Mouse (Mus musculus) C2C12 (cell line): ENCODE results near the gene Bloc1s3.

Experiments used
- CEBPB ChIP-seq: IDR thresholded peaks from one replicate; pipeline ENCODE4 v1.6.1; 2011; ENCODE audit warnings: low read depth, mild to moderate bottlenecking, control low read depth, moderate library complexity
- CTCF ChIP-seq: IDR thresholded peaks from one replicate; pipeline ENCODE4 v1.5.1; 2011; ENCODE audit not compliant: control insufficient read depth, insufficient read depth, insufficient read length
- FOSL1 ChIP-seq: IDR thresholded peaks from one replicate; pipeline ENCODE4 v1.8.0; 2011; ENCODE audit warnings: mild to moderate bottlenecking, low read length; ENCODE audit not compliant: poor library complexity, insufficient read depth, severe bottlenecking
- MAX ChIP-seq: IDR thresholded peaks from one replicate; pipeline ENCODE4 v1.6.1; 2011; ENCODE audit warnings: mild to moderate bottlenecking, control low read depth
- MYOD1 ChIP-seq: IDR thresholded peaks from one replicate; pipeline ENCODE4 v1.6.1; 2011; ENCODE audit warnings: low read depth; ENCODE audit not compliant: control insufficient read depth, insufficient read length
- MYOG ChIP-seq: IDR thresholded peaks from one replicate; pipeline ENCODE4 v1.6.1; 2011; ENCODE audit not compliant: control insufficient read depth, insufficient read length; ENCODE audit errors: extremely low read depth
- USF1 ChIP-seq: IDR thresholded peaks from one replicate; pipeline ENCODE4 v1.6.1; 2011; ENCODE audit warnings: low read depth, mild to moderate bottlenecking, control low read depth, moderate library complexity

- TF ChIP-seq CTCF (no peak), MYOG (no peak), CEBPB (no peak), MAX (no peak), USF1 (no peak), MYOD1 (no peak), FOSL1 (no peak)
Observed at GRCm38 (mm10) chr7:19469404-19469803, 38.8 kb downstream of the Bloc1s3 start.
